Mouse (Mus musculus) heart, postnatal 0 days (tissue): Measurements from ENCODE around the gene Nup88. TPM values are rescaled to one million over a fixed set of nuclear protein-coding genes. Genes with fewer than 3 reads are reported as not detected.

ENCODE experiments used
- ATAC-seq: fragments of 200-750 bp; cut with Nextera tagmentation; 2 replicates; pipeline ENCODE4 v1.8.0; 2017; ENCODE audit warnings: low read depth, moderate number of reproducible peaks, moderate library complexity; ENCODE audit not compliant: insufficient read depth
- DNase-seq: peaks from one replicate; pipeline ENCODE4 v3.0.0-alpha.2; 2016; ENCODE audit warnings: low spot score
- H3K27ac ChIP-seq: fragments of 300-500 bp; sonication (generic); 2 replicates; pipeline ENCODE4 v1.5.1; 2014; ENCODE audit warnings: low read depth, mild to moderate bottlenecking
- H3K27me3 ChIP-seq: fragments of 300-500 bp; sonication (generic); 2 replicates; pipeline ENCODE4 v1.6.1; 2014; ENCODE audit warnings: low read length, mixed read lengths; ENCODE audit not compliant: control insufficient read depth, insufficient read depth
- H3K36me3 ChIP-seq: fragments of 300-500 bp; sonication (generic); replicated peaks from 2 replicates; pipeline ENCODE4 v1.6.1; 2014; ENCODE audit warnings: low read length, mixed read lengths; ENCODE audit not compliant: control insufficient read depth, insufficient read depth
- H3K4me1 ChIP-seq: fragments of 300-500 bp; sonication (generic); 2 replicates; pipeline ENCODE4 v1.6.1; 2014; ENCODE audit warnings: antibody characterized with exemption; ENCODE audit not compliant: control insufficient read depth, insufficient read depth
- H3K4me2 ChIP-seq: fragments of 300-500 bp; sonication (generic); 2 replicates; pipeline ENCODE4 v1.6.1; 2014; ENCODE audit warnings: low read depth, mild to moderate bottlenecking, low read length, moderate library complexity
- H3K4me3 ChIP-seq: fragments of 300-500 bp; sonication (generic); 2 replicates; pipeline ENCODE4 v1.5.1; 2014; ENCODE audit warnings: low read depth, low read length
- H3K9ac ChIP-seq: fragments of 300-500 bp; sonication (generic); replicated peaks from 2 replicates; pipeline ENCODE4 v1.6.1; 2014; ENCODE audit warnings: low read depth, low read length, mixed read lengths
- H3K9me3 ChIP-seq: fragments of 300-500 bp; sonication (generic); replicated peaks from 2 replicates; pipeline ENCODE4 v1.6.1; 2016; ENCODE audit warnings: low read length; ENCODE audit not compliant: control insufficient read depth
- CTCF ChIP-seq: IDR thresholded peaks from 2 replicates; pipeline ENCODE4 v1.5.1; 2016; ENCODE audit warnings: antibody characterized with exemption, control low read depth, low read depth
- EP300 ChIP-seq: IDR thresholded peaks from 2 replicates; pipeline ENCODE4 v1.6.1; 2016; ENCODE audit warnings: antibody characterized with exemption, low read depth
- WGBS: fragments of 180-500 bp; shearing (Covaris S2); extraction: QIAGEN DNeasy Blood & Tissue Kit; methylation state at CpG from one replicate; pipeline ENCODE4 v1.1.7; 2014; 5-methylcytosine and 5-hydroxymethylcytosine counted together
- polyA plus RNA-seq: library from polyadenylated mRNA; unstranded; fragments of >200 nt; fragmentation: Nextera tagmentation; extraction: Ambion mirVana; gene quantifications from 2 replicates; pipeline ENCODE4 v1.2.1, GENCODE M21; 2015
- total RNA-seq: library from RNA; depleted of rRNA; stranded (reverse); fragments of >200 nt; gene quantifications from 2 replicates; pipeline ENCODE4 v1.2.3, GENCODE M21; 2014; ENCODE audit warnings: low replicate concordance

The Nup88 gene
- total and polyA plus RNA-seq, 2 experiments from 2014 or later = 66.8 to 88.4 TPM

DNA sequence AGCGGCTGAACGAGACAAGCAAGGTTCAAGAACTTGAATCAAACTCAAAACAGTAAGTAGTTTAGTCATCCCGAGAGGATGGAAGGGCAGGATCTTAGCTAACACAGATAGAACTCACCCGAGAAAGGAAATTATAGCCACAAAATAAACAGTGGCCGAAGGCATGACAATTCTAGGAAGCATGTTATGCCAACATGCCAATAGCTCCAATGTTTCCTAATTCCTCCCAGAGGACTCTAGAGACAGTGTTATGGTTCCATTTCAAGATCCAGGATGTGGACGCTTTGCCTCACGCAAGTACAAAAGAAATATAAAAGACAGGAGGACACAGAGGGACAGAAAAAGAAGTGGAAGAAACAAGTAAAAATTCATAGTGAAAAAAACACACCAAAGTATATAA, 38.1 kb upstream of the Nup88 start:
- Histone ChIP-seq H3K4me3 (no peak overlapping the region), H3K27me3 (no peaks in the 10 kb centered on the region), H3K9me3 (no peaks in the 10 kb centered on the region), H3K9ac (no peak overlapping the region), H3K36me3 (peaks cover 39% of the 10 kb centered on the region), H3K4me1 (peaks cover 11% of the 10 kb centered on the region), H3K27ac (peak overlapping the region; percentile 8; the same call in 1 of the 2 replicates), H3K4me2 (no peak overlapping the region)
- WGBS = 74% methylated on average over 7 of the region's 7 CpGs
- DNase-seq (peak; percentile 26), ATAC-seq (no peak)
- no peak for TF ChIP-seq EP300
- TF ChIP-seq CTCF = no peak

DNA sequence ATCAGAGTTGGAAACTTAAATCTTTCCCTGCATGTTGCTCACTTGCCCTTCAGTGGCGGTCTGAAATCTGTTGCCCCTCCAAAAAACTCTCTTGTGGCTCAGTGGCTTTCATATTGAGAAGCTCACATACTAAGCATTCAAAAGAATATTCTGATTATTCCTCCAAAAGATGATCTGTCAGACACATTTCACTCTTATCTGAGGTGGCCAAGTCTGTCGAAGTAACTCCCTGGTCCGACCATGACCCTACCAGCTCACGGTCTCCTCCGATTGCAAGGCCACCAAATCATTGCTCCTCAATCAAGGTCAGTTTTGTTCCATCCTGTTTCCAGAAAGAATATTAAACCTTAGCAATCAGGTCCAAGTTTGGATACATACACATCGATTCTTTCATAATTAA, 37.3 kb upstream of the Nup88 start:
- Histone ChIP-seq H3K9me3 (no peaks in the 10 kb centered on the region), H3K4me3 (no peak overlapping the region), H3K9ac (no peak overlapping the region), H3K4me1 (peaks cover 14% of the 10 kb centered on the region), H3K4me2 (no peak overlapping the region), H3K27ac (no peak overlapping the region), H3K36me3 (peaks cover 31% of the 10 kb centered on the region), H3K27me3 (no peaks in the 10 kb centered on the region)
- DNase-seq (no peak), ATAC-seq (no peak)
- 88% methylated on average over 6 of the region's 6 CpGs for WGBS
- TF ChIP-seq CTCF (no peak), EP300 (no peak)

DNA sequence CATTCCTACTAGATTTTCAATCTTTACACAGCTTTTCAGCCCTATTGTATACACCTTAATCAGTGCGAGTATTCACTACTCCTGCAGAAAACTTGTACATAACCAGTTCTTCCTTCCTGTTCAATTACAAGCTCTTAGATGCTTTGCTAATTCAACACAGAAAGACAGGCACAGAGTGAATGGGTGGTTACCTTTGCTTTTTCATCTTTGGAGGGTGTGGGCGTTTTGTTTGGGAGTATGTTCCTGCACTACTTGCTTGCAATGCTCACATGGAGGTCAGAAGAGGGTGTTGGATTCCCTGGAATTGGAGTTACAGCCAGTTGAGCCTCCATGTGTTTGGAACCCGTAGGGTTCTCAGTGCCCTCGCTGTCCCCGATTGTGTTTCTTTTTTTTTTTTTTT, 35.3 kb upstream of the Nup88 start:
- H3K27me3 ChIP-seq = no peaks in the 10 kb centered on the region
- no peaks in the 10 kb centered on the region for H3K9me3 ChIP-seq
- 0 out of 2 replicates have a peak overlapping the region, but pooled peaks have one; percentile 19 for H3K27ac ChIP-seq
- DNase-seq (no peak), ATAC-seq (no peak)
- H3K4me2 ChIP-seq = peak overlapping the region; percentile 98
- TF ChIP-seq EP300 = no peak
- no peak for TF ChIP-seq CTCF
- H3K36me3 ChIP-seq = peaks cover 16% of the 10 kb centered on the region
- WGBS = 59% methylated on average over 5 of the region's 5 CpGs
- H3K9ac ChIP-seq = 0 out of 2 replicates have a peak overlapping the region, but pooled peaks have one; percentile 16
- H3K4me1 ChIP-seq = peaks cover 14% of the 10 kb centered on the region
- H3K4me3 ChIP-seq = peak overlapping the region; percentile 98

GRCm38 (mm10) chr11:71004316-71004773, 34.6 kb upstream of the Nup88 start, which contains the start of gene Dhx33:
TSS of gene Dhx33 (minus strand) at chr11:71004437.
- Histone ChIP-seq H3K9ac (peak within 1 kb of the TSS; percentile 71), H3K9me3 (no peaks in the 10 kb centered on the region), H3K4me2 (peak within 1 kb of the TSS; percentile 98), H3K36me3 (peaks cover 16% of the 10 kb centered on the region), H3K4me3 (peak within 1 kb of the TSS; percentile 98), H3K4me1 (peaks cover 14% of the 10 kb centered on the region), H3K27me3 (no peaks in the 10 kb centered on the region), H3K27ac (peak within 1 kb of the TSS; percentile 88)
- no peak for TF ChIP-seq EP300
- peak; percentile 31 for TF ChIP-seq CTCF
- ATAC-seq = peak; percentile 98
- WGBS = under 1% methylated on average over 33 of the region's 35 CpGs
- peak; percentile 97 for DNase-seq

- ATAC-seq = peak; percentile 48
- H3K27me3 ChIP-seq = no peaks in the 10 kb centered on the region
- TF ChIP-seq EP300 = no peak
- H3K4me3 ChIP-seq = peak overlapping the region; percentile 98
- H3K36me3 ChIP-seq = peaks cover 15% of the 10 kb centered on the region
- DNase-seq = peak; percentile 31
- H3K4me2 ChIP-seq = peak overlapping the region; percentile 98
- under 1% methylated on average over 48 of the region's 49 CpGs for WGBS
- H3K27ac ChIP-seq = peak overlapping the region; percentile 88
- H3K9ac ChIP-seq = peak overlapping the region; percentile 71
- H3K4me1 ChIP-seq = peaks cover 14% of the 10 kb centered on the region
- H3K9me3 ChIP-seq = no peaks in the 10 kb centered on the region
Observed at GRCm38 (mm10) chr11:71003611-71004315, 34.0 kb upstream of the Nup88 start.
